Mouse (Mus musculus) cerebellum, adult 2 months (tissue): Measurements from ENCODE around the gene Scgn. TPM values are rescaled to one million over a fixed set of nuclear protein-coding genes. Genes with fewer than 3 reads are reported as not detected.

Experiments
- DNase-seq, 2 experiments: peaks; one replicate each; pipeline ENCODE4 v3.0.0; 2021
- H3K27ac ChIP-seq: fragments of 200-500 bp; 2 replicates; pipeline ENCODE4 v1.5.1; 2012; ENCODE audit warnings: low read length, control low read depth, inconsistent platforms; ENCODE audit not compliant: insufficient read depth
- H3K27me3 ChIP-seq: fragments of 200-500 bp; 2 replicates; pipeline ENCODE4 v1.6.1; 2012; ENCODE audit warnings: inconsistent platforms, mild to moderate bottlenecking, low read length, moderate library complexity; ENCODE audit not compliant: control insufficient read depth, insufficient read depth
- H3K4me1 ChIP-seq: fragments of 200-500 bp; 2 replicates; pipeline ENCODE4 v1.6.1; 2011; ENCODE audit warnings: low read length; ENCODE audit not compliant: control insufficient read depth, insufficient read depth
- H3K4me3 ChIP-seq: fragments of 200-500 bp; replicated peaks from 2 replicates; pipeline ENCODE3; 2011; ENCODE audit warnings: mild to moderate bottlenecking, low read depth, low read length, control low read depth; ENCODE audit not compliant: insufficient read depth
- CTCF ChIP-seq: fragments of 200-500 bp; IDR thresholded peaks from 2 replicates; pipeline ENCODE4 v1.5.1; 2011; ENCODE audit warnings: low read depth, mild to moderate bottlenecking, control low read depth, low read length, moderate library complexity, borderline replicate concordance; ENCODE audit not compliant: insufficient read depth
- POLR2A ChIP-seq: fragments of 200-500 bp; IDR thresholded peaks from 2 replicates; pipeline ENCODE4 v1.6.1; 2011; ENCODE audit warnings: low read length, control low read depth, borderline replicate concordance; ENCODE audit not compliant: insufficient read depth
- WGBS: fragments of 180-500 bp; shearing (Covaris S2); methylation state at CpG from one replicate; pipeline ENCODE4 v1.1.7; 2018; 5-methylcytosine and 5-hydroxymethylcytosine counted together
- polyA plus RNA-seq: library from polyadenylated mRNA; depleted of rRNA; stranded (reverse); fragments of >200 nt; gene quantifications from 2 replicates; pipeline ENCODE4 v1.2.3, GENCODE M21; 2012

Gene Scgn
- polyA plus RNA-seq, 1 experiment, result 0.21 TPM

- no peak for DNase-seq
- Histone ChIP-seq H3K27me3 (no peaks in the 10 kb centered on the region), H3K4me1 (no peaks in the 10 kb centered on the region), H3K4me3 (no peak within 1 kb of the TSS), H3K27ac (no peak within 1 kb of the TSS)
- no peak for TF ChIP-seq CTCF
- TF ChIP-seq POLR2A, result no peak
- 95% methylated on average over 10 of the region's 10 CpGs for WGBS
These were observed 56.8 kb downstream of the Scgn start, which contains the start of gene Hist1h2aa for GRCm38 (mm10) chr13:23934211-23934520. TSS of gene Hist1h2aa (plus strand) at chr13:23934462.

- H3K27ac ChIP-seq, result no peak within 1 kb of the TSS
- WGBS, result 95% methylated on average over 39 of the region's 39 CpGs
- no peaks in the 10 kb centered on the region for H3K27me3 ChIP-seq
- no peaks in the 10 kb centered on the region for H3K4me1 ChIP-seq
- DNase-seq, result no peak
- no peak within 1 kb of the TSS for H3K4me3 ChIP-seq
- no peak for TF ChIP-seq POLR2A
- no peak for TF ChIP-seq CTCF
These were observed 57.4 kb downstream of the Scgn start, which contains the start of gene Hist1h2ba for GRCm38 (mm10) chr13:23933421-23934210. TSS of gene Hist1h2ba (minus strand) at chr13:23934156.

GRCm38 (mm10) chr13:23930904-23931303 is 60.1 kb downstream of the Scgn start:
- no peak overlapping the region for H3K27ac ChIP-seq
- no peaks in the 10 kb centered on the region for H3K4me1 ChIP-seq
- H3K27me3 ChIP-seq, result no peaks in the 10 kb centered on the region
- H3K4me3 ChIP-seq, result no peak overlapping the region
- TF ChIP-seq POLR2A, result no peak
- no peak for TF ChIP-seq CTCF
- no peak for DNase-seq
- WGBS, result 75% methylated on average over 11 of the region's 11 CpGs

GRCm38 (mm10) chr13:23930461-23930860 is 60.6 kb downstream of the Scgn start:
- 95% methylated on average over 9 of the region's 9 CpGs for WGBS
- no peak for TF ChIP-seq CTCF
- no peak for TF ChIP-seq POLR2A

GRCm38 (mm10) chr13:23928637-23929036 is 62.4 kb downstream of the Scgn start:
- DNase-seq, result no peak
- 74% methylated on average over 3 of the region's 3 CpGs for WGBS
- no peaks in the 10 kb centered on the region for H3K27me3 ChIP-seq
- no peak overlapping the region for H3K27ac ChIP-seq
- H3K4me1 ChIP-seq, result no peaks in the 10 kb centered on the region
- TF ChIP-seq CTCF (no peak), POLR2A (no peak)
- no peak overlapping the region for H3K4me3 ChIP-seq

More at GRCm38 (mm10) chr13:23930461-23930860, 60.6 kb downstream of the Scgn start:
- DNase-seq, result no peak
- Histone ChIP-seq H3K4me1 (no peaks in the 10 kb centered on the region), H3K27ac (no peak overlapping the region), H3K27me3 (no peaks in the 10 kb centered on the region), H3K4me3 (no peak overlapping the region)

GRCm38 (mm10) chr13:23925792-23926191 is 65.2 kb downstream of the Scgn start:
- Histone ChIP-seq H3K4me3 (no peak overlapping the region), H3K4me1 (no peaks in the 10 kb centered on the region), H3K27ac (no peak overlapping the region), H3K27me3 (no peaks in the 10 kb centered on the region)
- WGBS, result 72% methylated on average over 2 of the region's 2 CpGs
- TF ChIP-seq CTCF (no peak), POLR2A (no peak)
- no peak for DNase-seq

GRCm38 (mm10) chr13:23917674-23918073 is 73.3 kb downstream of the Scgn start:
- no peaks in the 10 kb centered on the region for H3K27me3 ChIP-seq
- H3K4me1 ChIP-seq, result no peaks in the 10 kb centered on the region
- no peak for TF ChIP-seq POLR2A
- no peak for TF ChIP-seq CTCF
- no peak overlapping the region for H3K4me3 ChIP-seq
- WGBS, result 83% methylated on average over 4 of the region's 4 CpGs
- no peak overlapping the region for H3K27ac ChIP-seq
- no peak for DNase-seq

GRCm38 (mm10) chr13:23916132-23916531 is 74.9 kb downstream of the Scgn start:
- no peaks in the 10 kb centered on the region for H3K4me1 ChIP-seq
- no peak for DNase-seq
- TF ChIP-seq CTCF (no peak), POLR2A (no peak)
- WGBS, result 85% methylated on average over 1 of the region's 1 CpGs
- no peaks in the 10 kb centered on the region for H3K27me3 ChIP-seq
- H3K4me3 ChIP-seq, result no peak overlapping the region
- no peak overlapping the region for H3K27ac ChIP-seq

GRCm38 (mm10) chr13:23914376-23915167 is 76.4 kb downstream of the Scgn start, which contains the start of gene Slc17a4:
TSS of gene Slc17a4 (minus strand) at chr13:23915009.
- DNase-seq, result no peak
- Histone ChIP-seq H3K4me3 (no peak within 1 kb of the TSS), H3K27ac (no peak within 1 kb of the TSS), H3K4me1 (no peaks in the 10 kb centered on the region), H3K27me3 (no peaks in the 10 kb centered on the region)
- 70% methylated on average over 9 of the region's 9 CpGs for WGBS
- TF ChIP-seq POLR2A (no peak), CTCF (no peak)
